Mouse (Mus musculus) spleen, postnatal 36 days (tissue): Measurements from ENCODE around the gene Eda.
A peak's percentile ranks its signal among the peaks of the same experiment; 100 is the strongest.

ENCODE experiments used
- DNase-seq, 2 experiments: peaks; one replicate each; pipeline ENCODE4 v3.0.0; 2022; ENCODE audit warnings: low spot score in 2 of 2, mixed read lengths in 1 of 2

Gene Eda

GRCm38 (mm10) chrX:99975250-99975984 lies at the start of gene Eda:
Eda (plus strand) TSS chrX:99975606.
- peak; percentile 64 to 69 for DNase-seq

DNA sequence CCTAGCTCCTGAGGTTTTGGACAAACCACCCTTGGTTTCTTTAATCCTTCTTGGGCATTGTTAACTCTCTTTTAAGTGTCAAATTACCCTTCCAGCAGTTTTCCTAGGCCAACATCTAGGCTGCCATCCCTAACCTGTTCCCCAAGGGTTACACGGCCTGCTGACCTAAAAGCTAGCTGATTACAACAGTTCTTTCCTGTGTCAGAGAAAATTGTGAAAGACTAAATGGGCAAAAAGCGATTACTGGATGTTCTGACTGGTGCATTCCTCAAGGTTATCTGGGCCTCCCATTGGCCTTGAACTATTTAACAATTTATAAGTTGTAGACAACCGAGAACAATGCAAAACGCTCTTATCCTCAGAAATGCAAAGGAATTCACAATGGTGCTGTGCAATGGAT lies 14.4 kb upstream of the Eda start:
- no peak for DNase-seq

DNA sequence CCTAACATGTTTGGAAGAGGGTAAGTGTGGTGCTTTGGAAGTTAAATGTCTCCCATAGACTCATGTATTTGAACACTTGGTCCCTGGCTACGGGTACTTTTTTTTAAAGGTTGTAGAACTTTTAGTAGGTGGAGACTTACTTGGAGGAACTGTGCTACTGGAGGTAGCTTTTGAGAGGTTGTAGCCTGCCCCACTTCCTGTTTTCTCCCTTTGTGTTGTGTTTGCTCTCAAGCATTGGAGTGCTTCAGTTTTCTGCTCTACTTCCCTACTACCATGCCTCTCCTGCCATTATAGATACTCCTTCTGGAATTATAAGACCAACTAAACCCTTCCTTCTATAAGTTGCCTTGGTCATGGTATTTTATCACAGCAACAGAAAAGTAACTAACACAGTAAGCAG lies 5.3 kb upstream of the Eda start:
- no peak for DNase-seq

DNA sequence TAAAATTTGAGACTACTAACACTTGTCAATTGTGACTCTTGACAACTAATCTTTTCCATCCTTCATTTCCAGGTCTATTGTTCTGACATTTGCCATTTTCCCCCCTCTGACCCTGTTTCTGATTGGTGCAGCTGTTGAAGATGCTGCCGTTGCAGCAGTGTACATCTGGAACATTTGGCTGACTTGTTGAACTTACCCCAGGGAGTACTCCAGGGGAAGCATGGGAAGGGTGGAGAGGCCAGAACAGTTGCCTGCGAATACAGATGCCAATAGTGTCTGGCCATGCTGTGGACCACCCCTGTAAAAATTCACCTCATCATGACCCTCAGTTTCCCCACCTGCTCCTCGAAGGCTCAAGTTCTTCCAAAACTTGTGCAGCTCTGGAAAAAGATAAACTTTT lies 1.0 kb upstream of the Eda start:
- DNase-seq: no peak

DNA sequence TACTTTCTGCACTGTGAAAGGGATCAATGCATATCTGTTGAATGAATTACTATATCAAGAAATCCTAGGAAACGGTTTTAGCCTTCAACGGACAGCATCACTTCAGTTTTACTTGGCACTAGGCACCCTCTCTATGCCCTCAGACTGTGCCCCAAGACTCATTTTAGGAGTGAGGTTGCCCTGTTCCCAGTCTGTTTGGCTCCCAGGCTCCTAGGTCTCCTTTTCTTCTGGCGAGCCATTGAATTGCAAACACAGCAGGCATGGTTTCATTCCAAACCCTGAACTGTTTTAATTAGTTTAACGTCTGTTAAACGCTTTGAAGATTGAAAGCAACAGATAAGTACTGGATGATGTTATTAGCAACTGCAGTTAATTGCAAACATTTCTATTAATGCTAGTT lies 603 bp upstream of the Eda start:
- no peak for DNase-seq

GRCm38 (mm10) chrX:99975985-99976924 lies 849 bp downstream of the Eda start:
- DNase-seq: no peak

DNA sequence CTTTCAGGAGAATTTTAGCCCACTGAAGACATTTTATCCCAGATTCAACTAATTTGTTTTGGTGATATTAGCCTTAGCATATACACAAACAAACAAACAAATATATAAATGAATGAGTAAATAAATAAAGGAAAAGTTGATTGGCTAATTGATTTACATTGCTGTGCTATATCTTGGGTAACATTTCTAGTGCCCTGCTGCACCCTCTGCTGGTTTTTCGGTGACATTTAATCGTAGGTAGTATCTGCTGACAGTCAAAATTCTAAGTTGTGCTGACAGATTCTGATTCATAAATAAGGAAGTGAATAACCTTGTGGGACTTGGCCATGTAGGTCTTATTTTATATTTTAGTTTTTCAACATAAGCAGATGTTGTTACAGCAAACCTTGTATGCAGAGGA lies 2.9 kb downstream of the Eda start:
- DNase-seq: no peak

GRCm38 (mm10) chrX:99993434-99993833 lies 18.0 kb downstream of the Eda start:
- DNase-seq: no peak

GRCm38 (mm10) chrX:99999342-99999741 lies 23.9 kb downstream of the Eda start:
- no peak for DNase-seq

DNA sequence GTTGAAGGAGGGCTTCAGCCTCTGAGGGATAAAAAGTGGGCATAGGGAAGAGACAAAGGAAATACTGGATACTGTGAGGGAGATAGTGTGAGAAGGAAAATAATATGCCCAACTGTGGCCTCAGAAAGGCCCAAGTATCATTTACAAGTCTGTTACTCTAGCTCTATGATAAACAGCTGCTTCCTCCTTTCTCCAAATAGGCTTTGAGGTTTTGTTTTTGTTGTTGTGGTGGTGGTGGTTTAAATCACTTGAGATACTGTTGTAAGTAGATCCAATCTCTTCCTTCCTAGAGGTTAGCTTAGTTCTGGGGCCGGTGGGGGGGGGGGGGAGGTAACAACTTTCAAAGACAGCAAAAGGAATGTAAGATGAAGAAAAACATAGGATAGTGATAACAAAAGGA lies 143.0 kb downstream of the Eda start:
- no peak for DNase-seq

GRCm38 (mm10) chrX:100195286-100195685 lies 219.9 kb downstream of the Eda start:
- DNase-seq: no peak

- DNase-seq: no peak
These were observed 338.2 kb downstream of the Eda start for GRCm38 (mm10) chrX:100313652-100314051.

- DNase-seq: no peak
These were observed 338.9 kb downstream of the Eda start for GRCm38 (mm10) chrX:100314172-100314902.

DNA sequence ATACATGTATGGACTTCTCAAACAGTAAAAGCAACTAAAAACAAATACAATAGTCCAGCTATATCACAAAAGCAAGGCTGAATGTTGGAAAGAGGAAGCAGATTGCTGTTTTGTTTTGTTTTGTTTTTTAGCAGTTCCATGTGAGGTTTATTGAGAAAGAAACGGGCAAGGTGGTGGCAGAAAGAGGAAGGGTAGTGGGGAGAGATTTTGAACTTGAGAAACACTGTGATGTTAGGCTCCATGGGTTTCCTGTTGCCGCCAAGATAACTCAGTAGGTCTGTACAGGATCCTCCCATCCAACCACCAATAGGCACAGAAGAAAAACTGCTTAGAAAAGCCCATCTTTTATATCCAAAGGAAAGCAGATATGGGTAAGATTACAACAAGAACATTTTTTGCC lies 365.3 kb downstream of the Eda start:
- DNase-seq: no peak

GRCm38 (mm10) chrX:100344433-100344832 lies 369.0 kb downstream of the Eda start:
- DNase-seq: no peak

- no peak for DNase-seq
These were observed 381.6 kb downstream of the Eda start for GRCm38 (mm10) chrX:100356974-100357373.

GRCm38 (mm10) chrX:100389887-100390286 lies 414.5 kb downstream of the Eda start:
- DNase-seq: no peak

GRCm38 (mm10) chrX:100392304-100392703 lies 416.9 kb downstream of the Eda start:
- no peak for DNase-seq

DNA sequence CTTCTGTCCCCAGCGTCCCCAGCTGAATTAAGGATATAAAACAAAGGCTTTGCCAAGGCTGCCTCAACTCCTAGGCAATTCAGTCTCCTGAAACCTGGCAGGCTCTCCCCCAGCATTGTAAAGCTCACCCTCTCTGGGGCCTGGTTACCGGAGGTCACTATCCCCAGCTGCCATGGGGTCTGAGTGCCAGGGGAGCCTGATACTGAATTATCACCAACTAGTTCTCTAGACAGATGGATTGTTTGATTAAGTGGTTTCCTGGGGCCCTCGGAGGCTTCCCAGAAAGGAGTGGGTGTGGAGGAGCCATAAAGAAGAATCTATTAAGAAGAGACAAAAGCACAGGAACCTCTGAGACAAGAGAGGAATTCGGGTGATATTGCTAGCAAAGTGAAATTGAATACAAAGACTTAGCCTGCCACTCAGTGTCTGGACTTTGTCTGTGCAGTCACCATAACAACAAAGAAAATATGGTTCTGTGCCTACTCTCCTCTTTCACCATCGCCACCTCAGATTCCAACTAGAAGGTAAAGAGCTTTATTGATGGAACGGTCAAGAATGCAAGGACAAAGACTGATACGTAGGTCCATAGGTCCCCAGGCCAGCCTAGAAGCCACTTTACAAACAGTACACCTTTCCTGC lies 418.9 kb downstream of the Eda start:
- DNase-seq: no peak

DNA sequence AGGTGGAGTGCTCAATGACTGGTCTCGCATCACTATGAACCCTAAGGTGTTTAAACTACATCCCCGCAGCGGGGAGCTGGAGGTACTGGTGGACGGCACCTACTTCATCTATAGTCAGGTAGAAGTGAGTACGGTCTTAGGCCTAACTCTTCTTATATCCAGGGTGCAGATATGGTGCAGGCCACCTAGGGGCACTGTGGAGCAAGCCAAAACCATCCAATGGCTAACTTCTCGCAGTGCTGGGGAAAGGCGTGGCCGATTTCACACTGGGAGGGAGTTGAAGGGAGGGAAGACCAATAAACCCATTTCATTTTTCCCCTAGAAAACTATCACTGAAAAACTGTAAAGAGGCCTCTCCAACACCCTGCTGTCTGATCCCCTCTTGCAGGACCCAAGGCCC lies 419.6 kb downstream of the Eda start:
- no peak for DNase-seq

DNA sequence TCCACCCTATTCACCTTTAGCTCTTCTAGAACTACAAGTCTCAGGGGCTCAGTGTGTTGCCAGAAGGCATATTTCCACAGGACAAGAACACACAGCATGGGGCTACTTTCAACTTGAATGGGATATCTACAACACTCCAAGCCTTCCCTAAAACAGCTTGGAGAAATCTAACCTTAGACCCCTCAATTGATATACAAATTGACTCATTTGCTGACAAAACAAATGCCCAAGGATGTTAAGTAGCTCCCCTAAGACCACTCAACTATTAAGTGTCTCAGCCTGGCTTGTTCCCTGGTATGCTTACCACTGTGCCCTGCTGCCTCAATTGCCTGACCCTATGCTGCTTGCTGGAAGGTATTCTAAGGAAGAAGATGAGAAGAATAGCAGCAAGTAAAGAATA lies 425.5 kb downstream of the Eda start:
- no peak for DNase-seq

DNA sequence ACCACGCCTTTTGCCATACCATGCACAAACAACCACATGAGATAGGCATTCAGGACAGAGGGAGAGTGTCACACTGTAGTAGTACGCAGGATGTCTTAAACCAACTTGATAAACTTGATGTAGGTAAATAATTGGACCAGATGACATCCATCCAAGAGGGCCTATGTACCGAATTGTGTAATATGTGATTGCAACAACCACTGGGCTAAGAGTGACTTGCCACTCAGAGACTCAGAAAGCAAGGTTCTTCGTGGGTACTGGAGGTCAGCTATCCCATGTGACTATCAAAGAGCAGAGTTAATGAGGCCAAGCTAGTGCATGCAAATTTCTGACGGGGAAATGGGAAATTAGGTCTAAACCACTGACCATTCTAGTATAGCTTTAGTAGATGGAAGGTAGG lies 426.3 kb downstream of the Eda start:
- no peak for DNase-seq
